Mouse (Mus musculus) megakaryocyte-erythroid progenitor cell, adult 5-6 weeks (primary cell): ENCODE data around the gene Rec8. TPM values are rescaled to one million over a fixed set of nuclear protein-coding genes. Genes with fewer than 3 reads are reported as not detected.

Experiments
- ATAC-seq: replicated peaks from 2 replicates; pipeline ENCODE4 v1.8.0; 2016; ENCODE audit warnings: mild to moderate bottlenecking, inconsistent platforms; ENCODE audit not compliant: severe bottlenecking, poor library complexity, low FRiP score, low TSS enrichment
- total RNA-seq, 2 experiments: library from RNA; stranded (forward) in 1 of 2; stranded (reverse) in 1 of 2; fragments of 200-1000, 215-1000 nt in 1 of 2; fragments of >200 nt in 1 of 2; fragmentation: Nextera tagmentation in 1 of 2; gene quantifications; 2 replicates each; pipeline ENCODE4 v1.2.3; 2014 to 2017

Gene Rec8
- total RNA-seq (2014; fragmentation: Nextera tagmentation), result 28.2 and 53.3 TPM in 2 replicates
- 16.0 and 27.6 TPM in 2 replicates for total RNA-seq (2017)

DNA sequence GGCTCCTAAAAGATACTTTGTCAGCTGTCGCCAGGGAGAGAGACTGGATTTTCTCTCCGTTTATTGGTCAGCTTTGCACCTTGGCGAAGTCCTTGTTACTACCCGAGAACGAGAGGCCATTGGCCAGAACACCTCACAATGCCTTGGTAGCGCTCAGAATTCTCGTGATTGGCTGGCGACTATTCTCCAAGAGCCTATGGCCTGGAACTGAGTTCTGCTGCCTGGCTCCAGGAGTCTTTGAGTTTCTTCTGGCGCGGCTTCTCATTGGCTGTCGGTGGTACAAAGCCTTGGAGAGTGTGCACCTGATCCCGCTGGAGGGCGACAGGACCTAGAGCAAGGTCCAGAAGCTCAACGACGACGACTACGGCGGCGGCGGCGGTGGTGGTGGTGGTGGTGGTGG is at the start of gene Rec8:
Gene Rec8, plus strand, starts transcription at position 216 of the 400 bp plus-strand sequence.
- ATAC-seq, result peak; percentile 79

DNA sequence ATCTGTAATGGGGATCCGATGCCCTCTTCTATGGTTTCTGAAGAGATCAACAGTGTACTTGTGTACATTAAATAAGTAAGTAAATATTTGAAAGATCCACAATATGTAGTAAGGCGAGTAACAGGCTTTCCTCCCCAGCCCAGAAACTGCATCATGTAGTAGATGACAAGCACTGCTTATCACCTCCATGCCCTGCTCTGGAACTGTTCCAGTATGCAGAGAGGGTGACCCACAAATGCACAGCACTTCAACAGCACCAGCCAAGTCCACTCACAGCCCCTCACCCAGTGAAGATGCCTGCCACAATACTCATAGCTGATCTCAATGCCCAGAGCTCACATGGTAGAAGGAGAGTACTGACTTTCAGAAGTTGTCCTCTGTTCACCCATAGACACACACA is 47.2 kb upstream of the Rec8 start:
- ATAC-seq, result peak; percentile 57

DNA sequence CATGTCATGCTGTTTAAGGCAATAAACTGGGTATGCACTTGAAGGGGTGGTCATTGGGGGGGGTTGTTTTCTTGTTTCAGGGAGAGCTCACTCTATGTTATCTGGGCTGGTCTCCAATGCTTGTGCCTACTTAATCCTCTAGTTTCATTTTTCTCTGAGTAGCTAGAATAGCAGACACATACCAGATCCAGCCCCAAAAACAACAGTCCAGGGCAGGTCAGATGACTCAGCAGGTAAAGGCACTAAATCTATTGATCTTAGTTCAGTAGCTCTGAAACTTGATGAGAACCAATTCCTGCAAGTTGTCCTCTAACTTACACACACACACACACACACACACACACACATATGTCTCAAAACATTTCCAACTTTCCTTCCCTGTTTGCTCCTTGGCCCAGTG is 46.1 kb upstream of the Rec8 start:
- ATAC-seq, result no peak

DNA sequence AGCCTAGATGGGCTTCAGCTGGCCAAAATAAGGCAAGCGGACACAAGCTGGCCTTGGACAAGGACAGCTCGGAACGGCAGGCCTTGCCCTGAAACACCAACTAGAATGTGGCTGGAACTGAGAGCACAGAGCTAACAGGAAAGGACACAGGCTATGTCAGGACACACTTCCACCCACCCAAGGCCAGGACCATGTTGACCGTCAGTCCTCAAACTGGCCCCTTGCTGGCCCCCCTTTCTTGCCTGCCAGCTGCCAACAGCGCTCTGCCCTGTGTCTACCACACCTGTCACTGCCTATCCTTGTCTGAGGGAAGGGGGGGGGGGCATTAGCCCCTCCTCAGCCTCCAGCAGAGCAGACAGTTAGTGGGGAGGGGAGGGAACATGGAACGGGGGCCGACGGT is 42.5 kb upstream of the Rec8 start, which contains the start of gene Fitm1:
Gene Fitm1, plus strand, starts transcription at position 316 of the 400 bp plus-strand sequence.
- no peak for ATAC-seq

DNA sequence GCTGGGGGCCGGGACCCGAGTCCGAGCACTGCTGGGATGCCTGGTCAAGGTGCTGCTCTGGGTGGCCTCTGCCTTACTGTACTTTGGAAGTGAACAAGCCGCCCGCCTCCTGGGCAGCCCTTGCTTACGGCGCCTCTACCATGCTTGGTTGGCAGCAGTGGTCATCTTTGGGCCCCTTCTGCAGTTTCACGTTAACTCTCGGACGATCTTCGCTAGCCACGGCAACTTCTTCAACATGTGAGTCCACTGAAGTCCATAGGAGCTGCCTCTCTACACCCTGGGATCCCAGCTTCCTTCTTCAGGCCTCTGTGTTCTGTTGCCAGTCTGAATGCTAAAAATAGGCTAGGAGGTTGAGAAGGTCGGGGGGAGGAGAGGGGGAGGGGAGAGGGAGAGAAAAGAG is 42.1 kb upstream of the Rec8 start:
- ATAC-seq, result no peak

DNA sequence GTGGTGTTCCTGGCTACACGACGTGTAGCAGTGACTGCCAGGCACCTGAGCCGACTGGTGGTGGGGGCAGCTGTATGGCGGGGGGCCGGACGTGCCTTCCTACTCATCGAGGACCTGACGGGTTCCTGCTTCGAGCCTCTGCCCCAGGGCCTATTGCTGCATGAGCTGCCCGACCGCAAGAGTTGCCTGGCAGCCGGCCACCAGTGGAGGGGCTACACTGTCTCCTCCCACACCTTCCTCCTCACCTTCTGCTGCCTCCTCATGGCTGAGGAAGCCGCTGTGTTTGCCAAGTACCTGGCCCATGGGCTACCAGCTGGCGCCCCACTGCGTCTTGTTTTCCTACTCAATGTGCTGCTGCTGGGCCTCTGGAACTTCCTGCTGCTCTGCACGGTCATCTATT is 41.5 kb upstream of the Rec8 start:
- no peak for ATAC-seq

DNA sequence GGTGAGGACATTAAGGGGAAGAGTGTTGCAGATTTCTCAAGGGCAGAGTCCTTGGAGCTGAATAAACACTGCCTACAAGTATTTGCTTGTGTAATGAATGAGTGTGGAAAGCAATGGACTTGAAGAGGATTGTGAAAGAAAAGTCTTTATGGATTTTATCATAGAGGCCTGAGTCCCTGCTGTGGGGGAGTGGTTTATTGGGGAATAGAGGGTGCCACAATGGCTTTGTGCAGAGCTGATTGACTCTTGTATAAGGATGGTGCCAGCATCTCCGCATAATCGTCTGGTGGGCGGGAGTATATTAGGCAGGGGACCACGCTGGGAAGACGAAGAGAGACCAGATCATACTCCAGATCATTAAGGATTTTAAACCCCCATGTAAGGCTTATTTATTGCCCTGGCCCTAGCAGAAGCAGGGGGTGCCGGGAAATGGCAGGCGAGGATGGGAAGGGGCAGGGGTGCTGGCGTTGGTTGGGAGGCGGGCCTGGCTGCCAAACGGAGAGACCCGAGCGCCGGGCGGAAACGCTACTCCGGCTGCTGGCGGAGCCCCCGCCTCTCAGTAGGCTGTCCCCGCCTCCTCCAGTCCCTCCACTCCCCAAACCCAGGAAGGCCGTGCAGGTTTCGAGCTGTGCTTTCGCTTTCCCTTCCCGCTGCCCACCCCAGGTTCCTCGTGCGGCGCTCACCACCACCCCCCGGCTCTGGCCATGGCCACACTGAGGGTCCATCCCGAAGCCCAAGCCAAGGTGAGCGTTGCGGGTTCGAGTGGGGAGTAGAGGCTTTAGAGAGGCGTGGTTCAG is 39.8 kb upstream of the Rec8 start, which contains the start of gene Psme1:
Gene Psme1, plus strand, starts transcription at position 253 of the 797 bp plus-strand sequence.
- ATAC-seq, result peak; percentile 78

DNA sequence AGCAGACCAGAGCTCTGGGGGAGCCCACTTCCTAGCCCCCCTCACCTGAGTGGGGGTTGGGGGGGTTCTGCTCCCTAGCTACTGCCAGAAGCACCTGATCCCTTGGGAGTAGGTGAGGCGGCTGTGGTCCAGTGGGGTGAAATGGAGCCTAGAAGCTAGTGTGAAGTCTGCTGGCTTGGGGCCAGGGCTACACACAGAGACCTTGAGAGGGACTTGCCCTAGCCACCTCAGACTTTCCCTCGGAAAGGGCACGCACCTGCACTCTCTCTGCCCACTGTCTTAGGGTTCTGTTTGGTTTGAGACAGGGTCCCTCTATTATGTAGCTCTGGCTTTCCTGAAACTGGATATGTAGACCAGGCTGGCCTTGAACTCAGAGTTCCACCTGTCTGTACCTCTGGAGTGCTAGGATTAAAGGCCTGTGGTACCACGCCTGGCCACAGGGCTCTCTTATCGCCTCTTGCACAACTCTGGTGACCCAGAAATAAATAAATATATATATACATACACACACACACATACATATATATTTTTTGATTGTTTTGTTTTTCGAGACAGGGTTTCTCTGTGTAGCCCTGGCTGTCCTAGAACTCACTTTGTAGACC is 39.1 kb upstream of the Rec8 start:
- ATAC-seq, result peak; percentile 69

DNA sequence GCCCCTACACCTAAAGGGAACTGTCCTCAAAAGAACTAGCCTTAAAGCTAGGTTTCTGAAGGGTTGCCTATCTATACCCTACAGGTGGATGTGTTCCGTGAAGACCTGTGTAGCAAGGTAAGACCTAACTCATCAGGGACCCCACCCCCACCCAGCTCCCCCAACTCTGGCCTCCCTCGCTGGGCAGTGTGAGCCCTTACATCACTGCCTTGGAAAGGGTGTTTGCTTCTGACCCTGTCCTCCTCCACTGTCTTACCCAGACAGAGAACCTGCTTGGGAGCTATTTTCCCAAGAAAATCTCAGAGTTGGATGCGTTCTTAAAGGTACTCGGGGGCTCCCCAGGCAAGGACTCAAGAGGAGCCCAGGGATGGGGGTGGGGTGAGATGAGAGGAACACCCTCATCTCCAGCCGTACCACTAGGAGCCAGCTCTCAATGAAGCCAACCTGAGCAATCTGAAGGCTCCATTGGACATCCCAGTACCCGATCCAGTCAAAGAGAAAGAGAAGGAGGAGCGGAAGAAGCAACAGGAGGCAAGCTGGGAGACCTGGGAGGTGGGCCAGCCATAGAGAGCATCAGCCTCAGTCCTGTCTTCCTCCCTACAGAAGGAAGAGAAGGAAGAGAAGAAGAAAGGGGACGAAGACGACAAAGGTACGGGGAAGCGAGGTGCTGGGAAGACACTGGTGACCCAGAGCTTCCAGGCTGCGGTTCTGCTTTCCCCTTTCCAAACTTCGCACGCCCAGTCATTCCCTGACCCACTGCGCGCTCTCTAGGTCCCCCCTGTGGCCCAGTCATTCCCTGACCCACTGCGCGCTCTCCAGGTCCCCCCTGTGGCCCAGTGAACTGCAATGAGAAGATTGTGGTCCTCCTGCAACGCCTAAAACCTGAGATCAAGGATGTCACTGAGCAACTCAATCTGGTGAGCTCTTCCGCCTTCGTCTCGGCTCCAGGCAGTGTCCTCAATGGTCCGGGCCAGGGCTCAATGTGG is 38.0 kb upstream of the Rec8 start:
- no peak for ATAC-seq

DNA sequence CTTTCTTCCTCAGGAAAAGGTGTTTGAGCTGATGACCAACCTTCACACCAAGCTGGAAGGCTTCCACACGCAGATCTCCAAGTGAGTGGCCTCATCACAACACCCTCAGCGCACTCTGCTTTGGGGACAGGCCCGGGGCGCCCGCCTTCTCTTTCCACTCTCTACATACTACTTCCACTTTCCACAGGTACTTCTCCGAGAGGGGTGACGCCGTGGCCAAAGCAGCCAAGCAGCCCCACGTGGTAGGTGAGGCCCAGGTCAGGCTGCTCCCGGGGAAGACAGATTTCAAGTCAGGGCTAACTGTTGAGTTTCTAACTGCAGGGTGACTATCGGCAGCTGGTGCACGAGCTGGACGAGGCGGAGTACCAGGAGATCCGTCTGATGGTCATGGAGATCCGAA is 37.1 kb upstream of the Rec8 start:
- no peak for ATAC-seq

DNA sequence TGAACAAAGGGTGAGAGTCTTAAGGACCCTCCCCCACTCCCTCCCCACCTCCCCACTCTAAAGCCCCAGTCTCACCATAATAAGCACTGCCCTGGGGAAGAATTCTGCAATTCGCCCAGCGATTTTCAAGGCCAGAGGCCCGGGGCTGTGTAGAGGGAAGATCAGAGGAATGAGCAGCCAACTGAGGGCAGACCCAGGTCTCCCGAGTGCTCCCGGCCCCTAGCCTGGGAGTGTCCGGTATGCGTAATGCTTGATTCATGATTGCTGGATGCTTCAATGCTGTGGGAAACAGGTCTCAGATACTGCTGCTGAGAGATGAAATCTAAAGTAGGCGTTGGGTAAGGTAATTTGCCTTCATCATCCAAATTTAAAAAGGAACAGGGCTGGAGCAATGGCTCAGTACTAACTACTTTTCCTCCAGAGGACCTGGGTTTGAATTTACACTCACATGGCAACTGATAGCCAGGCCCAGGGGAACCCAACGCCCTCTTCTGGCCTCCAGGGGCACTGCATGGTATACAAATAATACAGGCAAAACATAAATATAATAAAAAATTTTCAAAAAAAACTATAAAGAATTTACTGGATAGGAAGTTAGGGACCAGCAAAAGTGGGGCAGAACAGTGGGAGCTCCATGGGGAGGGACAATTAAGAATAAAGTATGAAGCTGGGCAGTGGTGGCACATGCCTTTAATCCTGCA is 35.7 kb upstream of the Rec8 start:
- no peak for ATAC-seq

DNA sequence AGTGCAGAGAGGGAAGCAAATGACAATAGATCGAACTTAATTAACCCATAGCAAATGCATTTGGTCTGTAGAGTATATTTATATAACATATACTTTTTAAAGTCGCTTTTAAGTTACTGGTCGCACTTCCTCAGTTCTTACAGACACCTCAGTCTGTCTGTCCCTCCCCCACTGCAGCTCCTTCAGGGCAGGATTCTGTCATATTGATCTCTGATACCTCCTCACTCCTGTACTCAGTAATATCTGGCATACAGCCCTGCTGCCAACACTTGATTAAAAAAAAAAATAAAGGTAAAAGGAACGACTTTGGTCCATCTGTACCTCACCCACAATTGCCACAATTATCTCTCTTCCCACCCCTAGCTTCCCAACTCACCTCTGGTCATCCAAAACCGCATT is 33.5 kb upstream of the Rec8 start:
- ATAC-seq, result no peak

DNA sequence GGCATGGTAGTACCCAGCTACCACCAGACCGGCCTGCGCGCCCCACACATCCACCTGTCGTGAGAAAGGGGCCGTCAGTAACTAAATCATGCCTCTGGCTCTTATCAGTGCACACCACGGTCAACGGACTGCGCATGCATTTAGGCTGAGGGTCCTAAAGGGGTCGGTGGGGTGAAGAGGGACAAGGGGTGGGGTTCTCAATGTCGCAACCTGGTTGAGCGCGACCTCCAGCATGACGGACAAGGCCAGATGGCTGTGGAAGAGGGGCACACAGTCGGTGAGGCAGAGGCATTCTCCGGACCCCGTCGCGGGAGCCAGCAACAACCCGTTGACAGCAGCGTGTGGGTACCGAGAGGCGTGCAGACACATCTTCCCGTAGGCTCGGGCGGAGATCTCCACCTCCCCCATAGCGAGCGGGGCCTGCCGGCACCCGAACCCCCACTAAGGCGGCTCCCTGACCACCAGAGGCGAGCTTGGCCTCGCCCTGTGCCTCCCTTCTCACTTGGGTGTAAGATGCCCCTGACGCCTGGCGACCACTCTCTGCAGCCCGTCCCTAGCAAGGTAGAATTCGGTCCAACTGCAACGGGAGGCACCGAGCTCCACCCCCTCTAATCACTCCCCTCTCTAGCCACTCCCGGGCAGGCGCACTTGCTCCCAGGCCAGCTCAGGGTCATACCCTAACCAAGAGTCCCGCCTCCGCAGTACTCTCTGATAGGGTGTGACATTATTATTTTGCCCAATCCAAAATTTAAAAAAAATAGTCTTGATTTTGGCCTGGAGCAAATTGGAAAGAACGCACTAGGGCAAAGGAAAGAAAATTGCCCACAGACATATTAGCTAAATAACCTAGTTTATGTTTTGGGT is 32.9 kb upstream of the Rec8 start, which contains the start of gene Emc9:
Gene Emc9, minus strand, starts transcription at position 601 of the 864 bp plus-strand sequence.
- ATAC-seq, result peak; percentile 85

DNA sequence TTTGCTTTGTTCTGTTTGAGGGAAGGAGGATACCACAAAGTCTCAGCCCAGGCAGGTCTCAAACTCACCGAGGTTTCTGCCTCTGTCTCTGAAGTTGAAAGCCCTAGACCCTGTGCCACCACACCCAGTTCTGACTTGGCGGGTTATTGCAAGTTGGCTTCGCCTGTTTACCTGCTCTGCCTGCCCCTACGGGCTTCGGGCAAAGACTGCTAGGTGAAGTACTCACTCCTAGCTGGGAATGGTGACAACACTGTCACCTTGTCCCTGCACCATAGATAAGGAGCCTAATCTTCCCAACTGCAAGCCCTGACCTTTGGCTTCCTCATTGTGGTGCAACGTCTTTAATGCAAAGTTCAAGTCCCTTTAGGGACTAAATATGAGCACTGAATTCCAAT is 32.3 kb upstream of the Rec8 start:
- ATAC-seq, result peak; percentile 12

DNA sequence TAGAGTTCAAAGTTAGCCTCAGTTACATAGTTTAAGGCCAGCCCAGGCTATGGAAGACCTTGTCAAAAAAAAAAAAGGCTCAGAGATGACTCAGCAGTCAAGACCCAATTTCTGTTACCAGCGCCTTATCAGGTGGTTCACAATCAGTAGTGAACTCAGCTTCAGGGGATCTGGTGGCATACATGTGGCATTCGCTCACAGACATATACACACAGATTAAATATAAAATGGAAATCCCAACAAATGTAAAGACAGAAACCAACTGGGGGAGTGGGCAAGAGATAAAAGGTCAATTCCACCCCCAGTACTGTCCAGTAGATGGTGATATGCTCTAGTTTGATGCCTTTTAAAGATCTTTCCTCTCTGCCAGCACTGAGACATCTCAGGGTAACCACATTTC is 31.7 kb upstream of the Rec8 start:
- ATAC-seq, result peak; percentile 50

DNA sequence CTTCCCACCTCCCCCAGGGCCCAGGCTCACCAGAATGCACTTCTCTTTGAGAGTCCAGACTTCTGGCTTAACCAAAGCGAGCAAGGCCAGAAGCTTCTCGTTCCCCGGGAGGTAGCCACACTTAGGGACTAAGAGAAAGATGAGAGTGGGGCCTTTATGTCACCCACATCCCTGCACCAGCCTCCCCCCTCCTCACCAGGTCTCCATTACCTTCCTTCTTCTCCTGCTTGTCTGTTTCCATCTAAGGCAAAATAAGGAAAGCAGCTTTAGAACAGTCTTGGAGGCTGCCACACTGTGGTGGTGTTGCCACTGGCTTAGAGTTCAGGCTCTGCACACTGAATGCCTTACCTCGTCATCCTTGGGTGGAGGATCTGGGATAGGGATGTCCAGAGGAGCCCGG is 28.6 kb upstream of the Rec8 start:
- no peak for ATAC-seq

DNA sequence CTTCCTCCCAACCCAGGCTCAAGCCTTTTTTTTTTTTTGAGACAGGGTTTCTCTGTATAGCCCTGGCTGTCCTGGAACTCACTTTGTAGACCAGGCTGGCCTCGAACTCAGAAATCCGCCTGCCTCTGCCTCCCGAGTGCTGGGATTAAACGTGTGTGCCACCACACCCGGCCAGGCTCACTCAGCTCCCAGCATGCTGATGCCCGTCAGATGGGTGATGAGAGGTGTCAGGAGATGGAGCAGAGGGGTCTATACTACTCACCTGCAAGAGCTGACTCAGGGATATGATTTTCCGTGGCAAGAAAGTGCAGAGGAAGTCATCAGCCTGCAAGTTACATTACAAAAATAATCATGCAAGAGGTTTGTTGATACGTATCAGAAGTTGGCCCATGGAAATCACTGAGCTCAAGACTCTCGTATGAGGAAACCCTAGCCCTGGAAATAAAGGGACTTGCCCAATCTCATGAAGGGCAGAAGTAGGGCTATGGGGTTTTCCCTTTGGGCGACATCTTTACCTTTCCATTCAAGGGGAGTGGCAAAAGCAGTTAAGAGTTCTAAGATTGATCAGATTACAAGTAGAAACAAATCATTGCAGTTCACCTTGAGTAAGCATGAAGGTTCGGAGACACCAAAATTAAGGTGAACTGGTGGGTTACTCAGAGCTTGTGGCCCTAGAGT is 27.9 kb upstream of the Rec8 start:
- no peak for ATAC-seq
